Mouse (Mus musculus) megakaryocyte, embryonic 14.5 days (primary cell): Measurements from ENCODE around the gene Fam155a.

Experiments used
- FLI1 ChIP-seq: IDR thresholded peaks from 2 replicates; pipeline ENCODE4 v1.6.1; 2012; ENCODE audit warnings: low read length, inconsistent platforms, mixed read lengths
- GATA1 ChIP-seq: IDR thresholded peaks from 3 replicates; pipeline ENCODE4 v1.6.1; 2012; ENCODE audit warnings: mixed read lengths, low read length, inconsistent platforms, borderline replicate concordance

DNA sequence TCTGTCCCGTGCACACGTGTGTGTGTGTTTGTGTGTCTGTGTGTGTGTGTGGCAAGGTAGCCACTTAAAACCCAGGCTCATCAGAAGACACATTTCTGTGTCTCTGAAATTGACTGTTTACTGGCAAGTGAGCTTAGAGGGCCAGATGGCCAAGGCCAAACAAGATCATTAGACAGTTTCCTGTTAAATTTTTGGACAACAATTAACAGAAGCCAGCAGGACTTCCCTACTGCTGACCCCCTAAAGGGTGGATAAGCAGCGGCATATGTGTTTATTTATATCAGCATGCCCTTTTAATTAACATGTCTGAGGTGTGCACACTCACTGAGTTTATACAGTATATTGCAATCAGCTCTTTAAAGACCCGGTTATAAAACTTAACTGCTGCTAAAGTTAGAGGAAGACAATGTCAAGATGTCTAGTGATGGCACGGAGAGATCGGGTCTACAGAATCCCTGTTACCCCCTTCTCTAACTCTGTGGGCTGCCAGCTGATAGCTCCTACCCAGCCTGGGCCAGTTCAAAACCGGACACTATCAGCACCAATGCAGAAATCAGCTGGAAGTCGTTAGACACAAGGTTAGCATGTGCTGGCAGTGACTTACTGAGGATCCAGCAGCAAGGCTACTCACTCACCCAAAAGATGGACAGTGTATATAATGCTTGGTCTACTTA is 42.4 kb upstream of the Fam155a start:
- no peak for TF ChIP-seq FLI1
- no peak for TF ChIP-seq GATA1
